Mouse (Mus musculus) cerebellum, adult 2 months (tissue): ENCODE results near the gene Timd2.

Experiments
- CTCF ChIP-seq: fragments of 200-500 bp; IDR thresholded peaks from 2 replicates; pipeline ENCODE4 v1.5.1; 2011; ENCODE audit warnings: low read depth, mild to moderate bottlenecking, control low read depth, low read length, moderate library complexity, borderline replicate concordance; ENCODE audit not compliant: insufficient read depth
- POLR2A ChIP-seq: fragments of 200-500 bp; IDR thresholded peaks from 2 replicates; pipeline ENCODE4 v1.6.1; 2011; ENCODE audit warnings: low read length, control low read depth, borderline replicate concordance; ENCODE audit not compliant: insufficient read depth

- TF ChIP-seq CTCF (no peak), POLR2A (no peak)
These were observed 70.3 kb downstream of the Timd2 start for GRCm38 (mm10) chr11:46636568-46636967.
